Mouse (Mus musculus) MEL (cell line): Measurements from ENCODE around the gene 1700017B05Rik.

Experiments used
- CTCF ChIP-seq, 3 experiments: IDR thresholded peaks in 2 of 3; conservative IDR thresholded peaks in 1 of 3; 2 replicates each; pipeline ENCODE4 v1.5.1; 2011 to 2012; ENCODE audit warnings: low read length in 3 of 3, low read depth in 2 of 3, mild to moderate bottlenecking in 2 of 3, improper control_type of control experiment in 1 of 3, inconsistent platforms in 1 of 3, mixed read lengths in 1 of 3, moderate library complexity in 1 of 3; ENCODE audit not compliant: control insufficient read depth in 1 of 3, insufficient read depth in 1 of 3, poor library complexity in 1 of 3, severe bottlenecking in 1 of 3
- ELF1 ChIP-seq: IDR thresholded peaks from 2 replicates; pipeline ENCODE4 v1.6.1; 2014; ENCODE audit warnings: low read depth, mild to moderate bottlenecking, inconsistent platforms, low read length, improper control_type of control experiment, moderate library complexity
- EP300 ChIP-seq, 2 experiments: IDR thresholded peaks; 2 replicates each; pipeline ENCODE4 v1.6.1; 2011; ENCODE audit warnings: improper control_type of control experiment in 2 of 2, low read length in 2 of 2, low read depth in 1 of 2, mild to moderate bottlenecking in 1 of 2
- HCFC1 ChIP-seq: IDR thresholded peaks from 2 replicates; pipeline ENCODE4 v1.6.1; 2012; ENCODE audit warnings: low read depth, mild to moderate bottlenecking, inconsistent platforms, low read length, improper control_type of control experiment, moderate library complexity
- JUND ChIP-seq: IDR thresholded peaks from 2 replicates; pipeline ENCODE4 v1.6.1; 2011; ENCODE audit warnings: low read depth, mild to moderate bottlenecking, improper control_type of control experiment, low read length
- MAFK ChIP-seq: IDR thresholded peaks from 2 replicates; pipeline ENCODE4 v1.6.1; 2011; ENCODE audit warnings: low read depth, mild to moderate bottlenecking, low read length, improper control_type of control experiment, borderline replicate concordance
- MAX ChIP-seq: IDR thresholded peaks from 2 replicates; pipeline ENCODE4 v1.6.1; 2011; ENCODE audit warnings: low read length, improper control_type of control experiment
- POLR2A ChIP-seq, 2 experiments: IDR thresholded peaks; 2 replicates each; pipeline ENCODE4 v1.6.1; 2011 to 2012; ENCODE audit warnings: low read length in 2 of 2, mild to moderate bottlenecking in 2 of 2, control low read depth in 1 of 2, improper control_type of control experiment in 1 of 2, low read depth in 1 of 2, moderate library complexity in 1 of 2; ENCODE audit not compliant: control insufficient read depth in 1 of 2, insufficient read depth in 1 of 2, poor library complexity in 1 of 2
- RCOR1 ChIP-seq: IDR thresholded peaks from 2 replicates; pipeline ENCODE4 v1.6.1; 2012; ENCODE audit warnings: low read depth, mild to moderate bottlenecking, inconsistent platforms, low read length, improper control_type of control experiment
- ZNF384 ChIP-seq: IDR thresholded peaks from 2 replicates; pipeline ENCODE4 v1.6.1; 2012; ENCODE audit warnings: low read depth, mild to moderate bottlenecking, inconsistent platforms, low read length, improper control_type of control experiment

DNA sequence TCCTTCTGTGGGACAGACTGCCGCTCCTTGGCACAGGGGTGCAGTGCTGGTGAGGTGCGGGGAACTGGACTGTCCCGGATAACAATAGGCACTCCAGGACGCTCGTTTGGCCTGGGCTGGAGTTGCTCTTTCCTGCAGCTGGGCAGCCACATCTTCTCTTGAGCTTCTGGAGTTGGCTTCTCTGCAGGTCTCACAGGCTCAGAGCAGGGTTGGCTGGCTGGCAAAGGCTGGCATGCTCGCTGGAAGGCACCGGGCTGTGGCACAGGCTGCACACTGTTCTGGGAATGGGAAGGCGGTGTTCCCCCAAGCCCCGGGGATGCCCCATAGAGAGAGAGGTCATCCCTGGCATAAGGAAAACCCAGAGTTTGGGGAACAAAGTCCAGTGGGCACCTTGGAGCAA lies 4.8 kb downstream of the 1700017B05Rik start:
- TF ChIP-seq CTCF (IDR thresholded peaks at IDR 0.05 in 2 of 3, conservative IDR thresholded peaks at IDR 0.05 in 1 of 3; ENCODE audit: control insufficient read depth in 1 of 3, insufficient read depth in 1 of 3, low read depth in 2 of 3, low read length in 3 of 3, poor library complexity in 1 of 3, severe bottlenecking in 1 of 3) (no peak), EP300 (IDR thresholded peaks at IDR 0.05; ENCODE audit: low read depth in 1 of 2, low read length in 2 of 2) (no peak), POLR2A (IDR thresholded peaks at IDR 0.05; ENCODE audit: control insufficient read depth in 1 of 2, insufficient read depth in 1 of 2, low read depth in 1 of 2, low read length in 2 of 2, poor library complexity in 1 of 2) (no peak), HCFC1 (no peak), ELF1 (no peak), MAFK (no peak), RCOR1 (no peak), JUND (no peak), ZNF384 (no peak), MAX (no peak)
